Mouse (Mus musculus) liver, embryonic 15.5 days (tissue): Measurements from ENCODE around the gene Ggps1. TPM values are rescaled to one million over a fixed set of nuclear protein-coding genes. Genes with fewer than 3 reads are reported as not detected.

ENCODE experiments used
- ATAC-seq: fragments of 200-750 bp; cut with Nextera tagmentation; 2 replicates; pipeline ENCODE4 v1.8.0; 2017; ENCODE audit warnings: moderate number of reproducible peaks, mild to moderate bottlenecking, moderate library complexity; ENCODE audit not compliant: insufficient read depth
- H3K27ac ChIP-seq: fragments of 300-500 bp; sonication (generic); replicated peaks from 2 replicates; pipeline ENCODE4 v1.5.1; 2015; ENCODE audit warnings: mild to moderate bottlenecking, inconsistent platforms
- H3K27me3 ChIP-seq: fragments of 300-500 bp; sonication (generic); 2 replicates; pipeline ENCODE4 v1.6.1; 2015; ENCODE audit warnings: mild to moderate bottlenecking, inconsistent platforms
- H3K36me3 ChIP-seq: fragments of 300-500 bp; sonication (generic); replicated peaks from 2 replicates; pipeline ENCODE4 v1.6.1; 2015; ENCODE audit warnings: moderate library complexity, mild to moderate bottlenecking, inconsistent platforms
- H3K4me1 ChIP-seq: fragments of 300-500 bp; sonication (generic); replicated peaks from 2 replicates; pipeline ENCODE4 v1.6.1; 2015; ENCODE audit warnings: inconsistent platforms
- H3K4me2 ChIP-seq: fragments of 300-500 bp; sonication (generic); 2 replicates; pipeline ENCODE4 v1.6.1; 2015; ENCODE audit warnings: moderate library complexity, mild to moderate bottlenecking, inconsistent platforms
- H3K4me3 ChIP-seq: fragments of 300-500 bp; sonication (generic); replicated peaks from 2 replicates; pipeline ENCODE4 v1.5.1; 2015; ENCODE audit warnings: mild to moderate bottlenecking, inconsistent platforms
- H3K9ac ChIP-seq: fragments of 300-500 bp; sonication (generic); 2 replicates; pipeline ENCODE4 v1.6.1; 2015; ENCODE audit warnings: moderate library complexity, mild to moderate bottlenecking, inconsistent platforms
- H3K9me3 ChIP-seq: fragments of 300-500 bp; sonication (generic); replicated peaks from 2 replicates; pipeline ENCODE4 v1.6.1; 2016; ENCODE audit warnings: inconsistent platforms
- WGBS: fragments of 180-500 bp; shearing (Covaris S2); methylation state at CpG from one replicate; pipeline ENCODE4 v1.1.7; 2015; ENCODE audit warnings: mixed read lengths; ENCODE audit not compliant: insufficient replicate concordance; 5-methylcytosine and 5-hydroxymethylcytosine counted together
- polyA plus RNA-seq: library from polyadenylated mRNA; unstranded; fragments of >200 nt; fragmentation: Nextera tagmentation; extraction: Ambion mirVana; gene quantifications from 2 replicates; pipeline ENCODE4 v1.2.1, GENCODE M21; 2015

The Ggps1 gene
- 9.7 and 11.3 TPM in 2 replicates for polyA plus RNA-seq

DNA sequence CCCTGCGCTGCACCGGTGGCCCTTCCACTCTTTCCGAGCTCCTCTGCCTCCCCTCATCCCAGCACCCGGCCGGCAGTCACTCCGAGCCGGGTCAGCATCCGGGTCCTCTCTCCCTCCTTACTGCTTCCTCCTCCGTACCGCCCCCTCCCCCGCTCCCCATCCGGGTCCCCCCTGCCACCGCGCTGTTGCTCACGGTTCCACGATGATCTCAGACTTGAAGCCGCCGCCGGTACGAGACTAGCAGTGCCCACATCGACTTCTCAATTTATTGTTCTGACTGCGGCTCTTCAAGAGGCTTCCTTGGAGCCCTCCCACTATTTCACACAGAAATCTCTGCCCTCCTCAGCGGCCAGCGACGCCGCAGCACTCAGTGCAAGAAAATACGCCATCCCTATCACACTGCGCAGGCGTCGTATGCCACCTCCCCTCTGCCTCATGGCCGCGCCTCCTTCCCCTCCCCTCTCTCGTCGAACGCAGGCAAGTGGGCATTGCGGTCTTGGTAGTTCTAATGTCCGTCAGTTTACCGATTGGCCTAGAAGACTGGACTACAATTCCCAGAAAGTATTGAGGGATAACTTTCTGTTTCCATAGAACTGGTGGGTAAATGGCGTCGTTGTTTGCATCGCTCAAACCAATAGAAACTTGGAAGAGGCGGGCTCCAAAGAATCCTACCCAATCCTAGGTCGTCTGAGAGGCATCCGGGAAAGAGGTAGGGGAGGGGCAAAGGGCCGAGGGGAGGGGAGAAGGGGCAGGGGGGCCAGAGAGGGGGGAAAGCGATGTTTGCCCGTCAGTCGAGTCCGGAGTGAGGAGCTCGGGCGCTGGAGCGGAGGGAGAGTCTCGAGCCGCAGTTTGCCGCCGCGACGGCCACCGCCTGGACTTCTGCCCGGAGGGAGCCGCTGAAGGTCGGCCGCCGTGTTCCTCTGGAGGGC lies at the start of gene Ggps1, which contains the start of gene Arid4b:
Ggps1 (minus strand) TSS at position 476 of the 929 bp plus-strand sequence.
Arid4b (plus strand) TSS at position 220 of the 929 bp plus-strand sequence.
- WGBS = under 1% methylated on average over 64 of the region's 64 CpGs
- Histone ChIP-seq H3K4me3 (peak within 1 kb of the TSS; percentile 99), H3K36me3 (peaks cover 3% of the 10 kb centered on the region), H3K27me3 (no peaks in the 10 kb centered on the region), H3K9ac (peak within 1 kb of the TSS; percentile 99), H3K9me3 (no peaks in the 10 kb centered on the region), H3K4me2 (peak within 1 kb of the TSS; percentile 80), H3K4me1 (peaks cover 36% of the 10 kb centered on the region), H3K27ac (peak within 1 kb of the TSS; percentile 95)
- peak; percentile 95 for ATAC-seq

DNA sequence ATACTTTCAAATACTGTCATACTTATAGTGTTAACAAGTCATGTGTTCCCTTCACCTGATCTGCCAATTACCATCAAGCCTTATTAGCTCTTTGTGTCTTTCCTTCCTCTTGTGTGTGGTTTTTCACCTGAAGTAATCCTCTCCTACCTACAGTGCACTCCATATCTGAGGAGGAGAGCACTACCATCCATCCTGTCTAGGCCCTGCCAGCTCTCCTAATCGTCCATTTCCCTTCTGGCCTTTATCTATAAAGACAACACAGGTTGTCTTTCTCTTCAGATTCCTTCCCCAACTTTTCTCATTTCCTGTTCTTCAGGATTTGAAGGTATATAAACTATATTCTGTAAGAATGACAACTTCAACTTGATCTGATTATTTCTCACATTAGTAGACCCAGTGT lies 47.9 kb upstream of the Ggps1 start:
- Histone ChIP-seq H3K27ac (no peak overlapping the region), H3K27me3 (no peaks in the 10 kb centered on the region), H3K9me3 (no peaks in the 10 kb centered on the region), H3K4me3 (no peak overlapping the region), H3K4me1 (0 out of 2 replicates have a peak, but pooled peaks cover 14% of the 10 kb centered on the region), H3K36me3 (no peaks in the 10 kb centered on the region), H3K4me2 (no peak overlapping the region), H3K9ac (no peak overlapping the region)
- no peak for ATAC-seq
- 16% methylated on average over 1 of the region's 1 CpGs for WGBS

DNA sequence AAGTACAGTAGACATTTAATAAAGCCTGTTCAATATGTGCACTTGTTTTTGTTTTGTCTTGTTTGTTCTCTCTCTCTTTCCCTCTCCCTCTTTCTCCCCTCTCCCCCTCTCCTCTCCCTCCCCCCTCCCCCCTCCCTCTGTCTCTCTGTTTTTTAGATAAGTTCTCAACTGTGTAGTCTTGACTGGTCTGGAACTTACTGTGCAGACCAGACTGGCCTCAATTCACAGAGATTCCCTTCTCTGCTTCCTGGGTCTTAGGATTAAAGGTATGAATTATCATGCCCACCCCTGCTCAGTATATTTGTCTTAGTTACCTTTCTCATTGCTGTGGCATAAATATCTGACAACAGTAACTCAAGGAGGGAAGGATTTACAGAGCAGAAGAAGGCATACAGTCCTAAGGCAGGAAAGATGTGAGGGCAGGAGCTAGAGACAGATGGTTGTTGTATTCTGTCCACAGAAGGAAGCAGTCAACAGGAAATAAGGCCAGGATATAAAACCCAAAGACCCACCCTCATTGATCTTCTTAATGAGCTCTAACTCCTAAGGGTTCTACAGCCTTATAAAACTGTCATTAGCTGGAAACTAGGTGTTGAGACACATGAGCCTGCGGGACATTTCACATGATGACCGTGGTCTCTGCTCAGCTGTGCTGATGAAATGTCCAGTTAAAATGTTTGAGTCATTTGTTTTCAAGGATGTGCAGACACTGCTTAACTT lies 47.0 kb upstream of the Ggps1 start:
- Histone ChIP-seq H3K27me3 (no peaks in the 10 kb centered on the region), H3K36me3 (no peaks in the 10 kb centered on the region)
- ATAC-seq = no peak

DNA sequence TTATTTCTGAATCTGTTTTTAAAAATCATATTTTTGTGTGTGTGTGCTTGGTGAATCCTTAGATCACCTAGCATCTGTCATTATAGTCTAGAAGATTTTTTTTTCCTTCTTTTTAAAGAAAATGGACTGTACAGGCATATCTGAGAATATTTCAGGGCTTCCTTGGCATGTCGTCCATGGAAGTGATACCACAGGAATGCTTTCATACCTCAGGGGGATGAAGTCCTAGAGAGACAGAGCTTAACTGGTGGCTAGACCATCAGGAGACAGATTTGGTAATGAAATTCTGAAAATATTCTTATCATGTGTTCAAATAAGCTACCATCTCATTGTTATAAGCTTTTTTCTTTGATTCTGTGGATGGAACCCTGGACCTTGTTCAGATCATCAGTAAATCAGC lies 39.7 kb upstream of the Ggps1 start:
- H3K9me3 ChIP-seq = no peaks in the 10 kb centered on the region
- WGBS = 42% methylated on average over 1 of the region's 1 CpGs
- no peak overlapping the region for H3K27ac ChIP-seq
- no peak for ATAC-seq
- H3K36me3 ChIP-seq = no peaks in the 10 kb centered on the region
- H3K9ac ChIP-seq = no peak overlapping the region
- H3K4me2 ChIP-seq = no peak overlapping the region
- no peak overlapping the region for H3K4me3 ChIP-seq
- H3K4me1 ChIP-seq = 0 out of 2 replicates have a peak, but pooled peaks cover 3% of the 10 kb centered on the region
- no peaks in the 10 kb centered on the region for H3K27me3 ChIP-seq

More for the DNA sequence above, 47.0 kb upstream of the Ggps1 start:
- Histone ChIP-seq H3K4me1 (0 out of 2 replicates have a peak, but pooled peaks cover 14% of the 10 kb centered on the region), H3K4me2 (no peak overlapping the region), H3K9me3 (no peaks in the 10 kb centered on the region), H3K9ac (no peak overlapping the region), H3K27ac (no peak overlapping the region), H3K4me3 (no peak overlapping the region)
- 82% methylated on average over 2 of the region's 2 CpGs for WGBS

DNA sequence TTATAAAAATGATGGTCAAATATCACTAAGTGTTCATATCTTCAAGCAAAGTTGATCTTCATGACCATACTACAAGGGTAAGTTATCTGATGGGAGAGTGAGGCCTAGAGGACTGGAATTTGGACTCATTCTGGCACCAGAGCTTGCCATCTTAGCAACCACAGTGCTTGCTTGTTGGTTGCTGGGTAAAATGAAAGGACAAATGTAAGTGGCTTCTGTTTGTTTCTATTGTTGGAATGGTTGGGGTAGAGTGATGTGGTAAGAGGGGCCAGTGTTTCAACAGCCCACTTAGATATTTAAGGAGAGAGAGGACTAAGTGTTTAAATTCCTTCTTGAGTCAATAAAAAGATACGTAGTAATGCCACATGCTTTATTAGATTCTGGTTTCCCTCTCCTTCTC lies 25.4 kb upstream of the Ggps1 start:
- no peak overlapping the region for H3K9ac ChIP-seq
- H3K27me3 ChIP-seq = no peaks in the 10 kb centered on the region
- ATAC-seq = no peak
- H3K27ac ChIP-seq = no peak overlapping the region
- H3K36me3 ChIP-seq = no peaks in the 10 kb centered on the region
- H3K4me1 ChIP-seq = peaks cover 9% of the 10 kb centered on the region
- no peaks in the 10 kb centered on the region for H3K9me3 ChIP-seq
- 89% methylated on average over 1 of the region's 1 CpGs for WGBS
- no peak overlapping the region for H3K4me2 ChIP-seq
- no peak overlapping the region for H3K4me3 ChIP-seq

DNA sequence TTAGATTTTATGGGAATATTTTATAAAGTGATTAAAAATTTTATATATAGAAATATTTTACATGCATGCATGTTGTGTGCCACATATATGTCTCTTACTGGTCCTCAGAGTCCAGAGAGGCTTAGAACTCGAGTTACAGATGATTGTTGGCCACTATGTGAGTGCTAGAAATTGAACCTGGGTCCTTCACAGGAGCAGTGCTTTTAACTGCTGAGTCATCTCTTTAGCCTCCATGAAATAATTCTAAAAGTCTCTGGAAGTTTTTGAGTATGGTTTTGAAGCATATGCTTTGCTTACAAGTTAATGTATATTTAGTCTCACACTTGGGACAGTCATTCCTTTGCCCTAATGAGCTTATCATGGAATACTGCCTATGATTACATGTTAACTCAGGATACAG lies 12.0 kb upstream of the Ggps1 start:
- Histone ChIP-seq H3K27me3 (no peaks in the 10 kb centered on the region), H3K27ac (no peak overlapping the region), H3K9me3 (no peaks in the 10 kb centered on the region), H3K4me1 (peaks cover 21% of the 10 kb centered on the region), H3K4me2 (no peak overlapping the region), H3K9ac (no peak overlapping the region), H3K36me3 (no peaks in the 10 kb centered on the region), H3K4me3 (no peak overlapping the region)
- ATAC-seq = no peak
- WGBS = 56% methylated on average over 1 of the region's 1 CpGs

DNA sequence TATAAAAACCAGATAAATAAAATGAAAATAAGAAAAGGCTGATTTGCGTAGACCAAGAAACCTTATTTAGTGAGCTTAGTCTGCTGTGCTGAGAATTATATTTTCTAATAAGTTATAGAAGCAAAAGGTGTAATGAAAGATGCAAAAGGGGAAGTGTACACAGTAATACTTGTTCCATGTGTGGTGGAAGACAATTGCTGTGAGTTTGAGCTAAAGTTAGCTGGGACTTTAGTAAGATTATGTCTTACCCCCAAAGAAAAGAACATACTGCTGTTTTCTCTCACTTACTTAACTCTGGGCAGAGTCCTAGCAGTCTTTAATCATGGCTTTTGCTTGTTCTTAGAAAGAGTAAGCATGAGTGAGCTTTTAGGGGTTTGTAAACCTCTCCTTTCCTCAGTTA lies 11.1 kb upstream of the Ggps1 start:
- Histone ChIP-seq H3K9me3 (no peaks in the 10 kb centered on the region), H3K9ac (no peak overlapping the region), H3K4me2 (no peak overlapping the region), H3K4me1 (peaks cover 17% of the 10 kb centered on the region), H3K27ac (no peak overlapping the region), H3K36me3 (no peaks in the 10 kb centered on the region), H3K27me3 (no peaks in the 10 kb centered on the region), H3K4me3 (no peak overlapping the region)
- WGBS = 91% methylated on average over 1 of the region's 1 CpGs
- no peak for ATAC-seq

DNA sequence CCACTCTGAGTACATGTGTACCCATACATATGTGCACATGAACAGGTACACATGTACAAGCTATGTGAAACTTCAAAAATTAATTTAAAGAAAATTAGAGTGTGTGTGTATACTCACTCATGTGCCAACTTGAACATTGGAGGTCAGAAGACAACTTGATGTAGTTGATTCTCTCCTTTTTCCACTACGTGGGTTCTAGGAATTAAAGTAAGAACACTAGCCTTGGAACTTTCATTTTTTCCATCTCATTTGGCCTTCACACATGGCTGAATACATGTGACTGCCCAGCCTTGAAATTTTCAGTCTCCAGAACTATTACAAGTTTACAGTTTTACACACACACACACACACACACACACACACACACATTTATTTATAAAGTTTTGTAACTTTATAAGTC lies 6.0 kb upstream of the Ggps1 start:
- Histone ChIP-seq H3K27ac (no peak overlapping the region), H3K36me3 (no peaks in the 10 kb centered on the region; the same call in 1 of the 2 replicates), H3K9me3 (no peaks in the 10 kb centered on the region), H3K4me1 (peaks cover 33% of the 10 kb centered on the region), H3K4me2 (no peak overlapping the region), H3K27me3 (no peaks in the 10 kb centered on the region), H3K4me3 (no peak overlapping the region), H3K9ac (no peak overlapping the region)
- 88% methylated on average over 1 of the region's 1 CpGs for WGBS
- no peak for ATAC-seq

DNA sequence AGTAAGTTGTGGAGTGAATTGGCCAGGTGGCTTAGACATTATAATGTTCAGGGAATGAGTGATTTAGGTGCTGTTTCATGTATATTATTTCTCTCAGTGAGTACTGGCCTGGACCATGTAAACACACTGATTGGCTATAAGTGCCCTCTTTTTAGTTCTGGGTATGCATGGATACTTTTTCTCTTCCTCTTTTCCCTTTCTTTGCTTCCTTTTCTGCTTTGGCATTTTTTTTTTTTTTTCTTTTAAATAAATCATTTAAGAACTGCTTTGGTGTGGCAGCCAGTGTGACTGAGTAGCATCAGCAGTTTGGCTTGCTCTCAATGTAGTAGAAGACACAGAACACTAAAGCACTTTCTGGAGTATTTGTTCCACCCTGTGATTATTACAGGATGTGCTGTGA lies 4.7 kb upstream of the Ggps1 start:
- no peak overlapping the region for H3K27ac ChIP-seq
- no peak overlapping the region for H3K9ac ChIP-seq
- H3K4me1 ChIP-seq = peaks cover 33% of the 10 kb centered on the region
- H3K36me3 ChIP-seq = no peaks in the 10 kb centered on the region; the same call in 1 of the 2 replicates
- H3K9me3 ChIP-seq = no peaks in the 10 kb centered on the region
- no peak overlapping the region for H3K4me3 ChIP-seq
- H3K27me3 ChIP-seq = no peaks in the 10 kb centered on the region
- H3K4me2 ChIP-seq = no peak overlapping the region
- ATAC-seq = no peak

DNA sequence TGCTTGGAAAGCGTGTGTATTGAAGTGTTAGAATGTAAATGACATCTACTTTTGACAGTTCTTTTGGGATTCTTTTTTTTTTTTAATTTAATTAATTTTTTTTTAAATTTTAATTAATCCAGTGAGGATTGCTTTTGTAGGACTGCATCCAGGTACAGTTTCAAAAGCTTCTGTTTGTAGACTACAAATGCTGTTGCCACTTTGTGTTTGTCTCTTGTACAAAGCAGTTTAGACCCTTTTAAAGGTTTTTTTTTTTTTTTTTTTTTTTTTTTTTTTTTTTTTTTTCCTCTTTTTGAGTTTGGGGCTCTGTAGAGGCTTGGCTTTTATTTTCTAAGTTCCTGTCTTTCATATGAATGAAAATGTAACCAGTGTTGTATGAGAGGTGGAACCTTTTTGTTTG lies 2.4 kb upstream of the Ggps1 start:
- H3K9me3 ChIP-seq = no peaks in the 10 kb centered on the region
- H3K27ac ChIP-seq = no peak overlapping the region
- no peak for ATAC-seq
- H3K9ac ChIP-seq = no peak overlapping the region
- H3K4me2 ChIP-seq = no peak overlapping the region
- no peaks in the 10 kb centered on the region; the same call in 1 of the 2 replicates for H3K36me3 ChIP-seq
- no peaks in the 10 kb centered on the region for H3K27me3 ChIP-seq
- H3K4me3 ChIP-seq = no peak overlapping the region
- H3K4me1 ChIP-seq = peaks cover 42% of the 10 kb centered on the region
- WGBS = 80% methylated on average over 1 of the region's 1 CpGs

DNA sequence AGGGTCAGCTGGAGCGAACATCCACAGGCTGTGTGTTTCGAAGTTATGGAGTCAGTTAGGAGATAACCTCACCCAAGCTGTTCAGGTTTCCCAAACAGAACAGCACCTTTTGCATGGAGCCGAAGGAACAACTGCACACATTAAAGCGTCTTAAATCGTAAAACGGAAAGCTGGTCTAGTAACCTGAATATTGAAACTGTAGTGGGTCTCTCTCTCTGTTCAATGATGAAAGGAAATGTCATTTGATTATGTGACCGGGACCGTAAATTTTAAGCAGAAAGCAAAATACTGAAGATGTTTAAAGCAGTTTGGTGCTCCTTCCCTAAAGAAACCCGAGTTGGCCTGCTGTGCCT lies 1.7 kb upstream of the Ggps1 start:
- peak overlapping the region; percentile 95 for H3K27ac ChIP-seq
- peaks cover 37% of the 10 kb centered on the region for H3K4me1 ChIP-seq
- ATAC-seq = no peak
- 20% methylated on average over 9 of the region's 9 CpGs for WGBS
- H3K36me3 ChIP-seq = no peaks in the 10 kb centered on the region; the same call in 1 of the 2 replicates
- H3K9me3 ChIP-seq = no peaks in the 10 kb centered on the region
- H3K4me3 ChIP-seq = peak overlapping the region; percentile 99
- peak overlapping the region; percentile 78 for H3K4me2 ChIP-seq
- no peaks in the 10 kb centered on the region for H3K27me3 ChIP-seq
- H3K9ac ChIP-seq = peak overlapping the region; percentile 99
